Mouse (Mus musculus) hindbrain, embryonic 14.5 days (tissue): ENCODE measurements around the gene Cpxm2. TPM values are rescaled to one million over a fixed set of nuclear protein-coding genes. Genes with fewer than 3 reads are reported as not detected.

Source experiments
- ATAC-seq: fragments of 200-750 bp; cut with Nextera tagmentation; 2 replicates; pipeline ENCODE4 v1.8.0; 2017; ENCODE audit warnings: moderate number of reproducible peaks, mild to moderate bottlenecking, moderate TSS enrichment, moderate library complexity; ENCODE audit not compliant: low FRiP score
- DNase-seq: peaks from one replicate; pipeline ENCODE4 v3.0.0-alpha.2; 2015; ENCODE audit warnings: low spot score
- H3K27ac ChIP-seq: fragments of 300-500 bp; sonication (generic); 2 replicates; pipeline ENCODE4 v1.5.1; 2014; ENCODE audit warnings: mild to moderate bottlenecking, moderate library complexity
- H3K27me3 ChIP-seq: fragments of 300-500 bp; sonication (generic); 2 replicates; pipeline ENCODE4 v1.6.1; 2014; ENCODE audit warnings: mild to moderate bottlenecking, low read length, mixed read lengths; ENCODE audit not compliant: control insufficient read depth, insufficient read depth
- H3K36me3 ChIP-seq: fragments of 300-500 bp; sonication (generic); replicated peaks from 2 replicates; pipeline ENCODE4 v1.6.1; 2014; ENCODE audit not compliant: control insufficient read depth, insufficient read depth
- H3K4me1 ChIP-seq: fragments of 300-500 bp; sonication (generic); replicated peaks from 2 replicates; pipeline ENCODE4 v1.6.1; 2014; ENCODE audit warnings: antibody characterized with exemption, low read length, mixed read lengths; ENCODE audit not compliant: control insufficient read depth, insufficient read depth
- H3K4me2 ChIP-seq: fragments of 300-500 bp; sonication (generic); replicated peaks from 2 replicates; pipeline ENCODE4 v1.6.1; 2014; ENCODE audit warnings: mild to moderate bottlenecking, moderate library complexity
- H3K4me3 ChIP-seq: fragments of 300-500 bp; sonication (generic); replicated peaks from 2 replicates; pipeline ENCODE4 v1.5.1; 2014; ENCODE audit warnings: mild to moderate bottlenecking, low read length
- H3K9ac ChIP-seq: fragments of 300-500 bp; sonication (generic); 2 replicates; pipeline ENCODE4 v1.6.1; 2014
- H3K9me3 ChIP-seq: fragments of 300-500 bp; sonication (generic); 2 replicates; pipeline ENCODE4 v1.6.1; 2016; ENCODE audit warnings: low read length; ENCODE audit not compliant: control insufficient read depth
- WGBS: fragments of 180-500 bp; shearing (Covaris S2); extraction: QIAGEN DNeasy Blood & Tissue Kit; methylation state at CpG from one replicate; pipeline ENCODE4 v1.1.7; 2014; 5-methylcytosine and 5-hydroxymethylcytosine counted together
- polyA plus RNA-seq: library from polyadenylated mRNA; unstranded; fragments of >200 nt; fragmentation: Nextera tagmentation; extraction: Ambion mirVana; gene quantifications from 2 replicates; pipeline ENCODE4 v1.2.1, GENCODE M21; 2014

Gene Cpxm2
- polyA plus RNA-seq, 1 experiment from 2014 or later: 2.1 TPM

GRCm38 (mm10) chr7:132015933-132016332 lies 138.6 kb downstream of the Cpxm2 start:
- no peaks in the 10 kb centered on the region for H3K36me3 ChIP-seq
- no peak overlapping the region for H3K27ac ChIP-seq
- peaks cover 13% of the 10 kb centered on the region for H3K4me1 ChIP-seq
- H3K4me2 ChIP-seq: no peak overlapping the region
- WGBS: 68% methylated on average over 3 of the region's 3 CpGs
- H3K9ac ChIP-seq: no peak overlapping the region
- ATAC-seq: no peak
- no peak for DNase-seq
- H3K27me3 ChIP-seq: no peaks in the 10 kb centered on the region
- H3K9me3 ChIP-seq: 0 out of 2 replicates have a peak, but pooled peaks cover 3% of the 10 kb centered on the region
- H3K4me3 ChIP-seq: no peak overlapping the region

GRCm38 (mm10) chr7:132015193-132015592 lies 139.3 kb downstream of the Cpxm2 start:
- Histone ChIP-seq H3K4me3 (no peak overlapping the region), H3K36me3 (no peaks in the 10 kb centered on the region), H3K27me3 (no peaks in the 10 kb centered on the region), H3K27ac (no peak overlapping the region), H3K9ac (no peak overlapping the region), H3K4me1 (peaks cover 13% of the 10 kb centered on the region), H3K9me3 (0 out of 2 replicates have a peak, but pooled peaks cover 3% of the 10 kb centered on the region), H3K4me2 (no peak overlapping the region)
- DNase-seq (no peak), ATAC-seq (no peak)
- WGBS: 16% methylated on average over 3 of the region's 3 CpGs

GRCm38 (mm10) chr7:132013970-132014369 lies 140.6 kb downstream of the Cpxm2 start:
- no peaks in the 10 kb centered on the region for H3K36me3 ChIP-seq
- no peak for ATAC-seq
- no peak overlapping the region for H3K4me2 ChIP-seq
- H3K4me3 ChIP-seq: no peak overlapping the region
- 0 out of 2 replicates have a peak, but pooled peaks cover 3% of the 10 kb centered on the region for H3K9me3 ChIP-seq
- WGBS: 72% methylated on average over 5 of the region's 5 CpGs
- H3K27me3 ChIP-seq: no peaks in the 10 kb centered on the region
- peaks cover 13% of the 10 kb centered on the region for H3K4me1 ChIP-seq
- H3K9ac ChIP-seq: no peak overlapping the region
- H3K27ac ChIP-seq: no peak overlapping the region
- no peak for DNase-seq

- peak; percentile 65 for DNase-seq
- 16% methylated on average over 1 of the region's 1 CpGs for WGBS
- Histone ChIP-seq H3K9me3 (0 out of 2 replicates have a peak, but pooled peaks cover 3% of the 10 kb centered on the region), H3K4me2 (no peak overlapping the region), H3K27me3 (no peaks in the 10 kb centered on the region), H3K9ac (no peak overlapping the region), H3K36me3 (no peaks in the 10 kb centered on the region), H3K4me3 (no peak overlapping the region), H3K4me1 (peaks cover 13% of the 10 kb centered on the region), H3K27ac (peak overlapping the region; percentile 33; the same call in 1 of the 2 replicates)
- ATAC-seq: peak; percentile 82
These were observed 141.4 kb downstream of the Cpxm2 start for GRCm38 (mm10) chr7:132012969-132013679.

- Histone ChIP-seq H3K27me3 (no peaks in the 10 kb centered on the region), H3K4me1 (peaks cover 13% of the 10 kb centered on the region), H3K36me3 (no peaks in the 10 kb centered on the region), H3K4me3 (no peak overlapping the region), H3K9me3 (no peaks in the 10 kb centered on the region), H3K27ac (no peak overlapping the region), H3K9ac (no peak overlapping the region), H3K4me2 (no peak overlapping the region)
- DNase-seq (no peak), ATAC-seq (no peak)
- 89% methylated on average over 7 of the region's 7 CpGs for WGBS
These were observed 145.5 kb downstream of the Cpxm2 start for GRCm38 (mm10) chr7:132009002-132009401.

- Histone ChIP-seq H3K27me3 (no peaks in the 10 kb centered on the region), H3K4me2 (no peak overlapping the region), H3K27ac (no peak overlapping the region), H3K9ac (no peak overlapping the region), H3K36me3 (no peaks in the 10 kb centered on the region), H3K4me3 (no peak overlapping the region), H3K4me1 (no peaks in the 10 kb centered on the region), H3K9me3 (no peaks in the 10 kb centered on the region)
- ATAC-seq: no peak
- 78% methylated on average over 14 of the region's 14 CpGs for WGBS
- no peak for DNase-seq
These were observed 148.4 kb downstream of the Cpxm2 start for GRCm38 (mm10) chr7:132005996-132006696.

- no peaks in the 10 kb centered on the region for H3K9me3 ChIP-seq
- H3K36me3 ChIP-seq: 0 out of 2 replicates have a peak, but pooled peaks cover 4% of the 10 kb centered on the region
- H3K9ac ChIP-seq: no peak overlapping the region
- no peak overlapping the region for H3K4me2 ChIP-seq
- no peak overlapping the region for H3K4me3 ChIP-seq
- no peak overlapping the region for H3K27ac ChIP-seq
- no peaks in the 10 kb centered on the region for H3K4me1 ChIP-seq
- DNase-seq (no peak), ATAC-seq (no peak)
- WGBS: 80% methylated on average over 3 of the region's 3 CpGs
- H3K27me3 ChIP-seq: no peaks in the 10 kb centered on the region
These were observed 161.7 kb downstream of the Cpxm2 start for GRCm38 (mm10) chr7:131992873-131993272.

GRCm38 (mm10) chr7:131992226-131992625 lies 162.3 kb downstream of the Cpxm2 start:
- Histone ChIP-seq H3K4me1 (no peaks in the 10 kb centered on the region), H3K36me3 (0 out of 2 replicates have a peak, but pooled peaks cover 6% of the 10 kb centered on the region), H3K9ac (no peak overlapping the region), H3K9me3 (no peaks in the 10 kb centered on the region), H3K4me3 (no peak overlapping the region), H3K4me2 (no peak overlapping the region), H3K27ac (no peak overlapping the region), H3K27me3 (no peaks in the 10 kb centered on the region)
- DNase-seq: no peak
- ATAC-seq: no peak
- WGBS: 84% methylated on average over 1 of the region's 1 CpGs

- Histone ChIP-seq H3K4me2 (no peak overlapping the region), H3K4me3 (no peak overlapping the region), H3K9ac (no peak overlapping the region), H3K9me3 (no peaks in the 10 kb centered on the region), H3K27ac (no peak overlapping the region), H3K4me1 (no peaks in the 10 kb centered on the region), H3K36me3 (0 out of 2 replicates have a peak, but pooled peaks cover 9% of the 10 kb centered on the region), H3K27me3 (no peaks in the 10 kb centered on the region)
- DNase-seq (no peak), ATAC-seq (no peak)
- WGBS: 42% methylated on average over 6 of the region's 6 CpGs
These were observed 165.5 kb downstream of the Cpxm2 start for GRCm38 (mm10) chr7:131989056-131989455.
